Mouse (Mus musculus) kidney, embryonic 16.5 days (tissue): ENCODE measurements around the gene Mlip. TPM values are rescaled to one million over a fixed set of nuclear protein-coding genes. Genes with fewer than 3 reads are reported as not detected.
"Not testable (repeated sequence)": the region's sequence is repeated elsewhere in the genome, so short reads cannot be mapped to it uniquely, and the experiment has no call there.

Source experiments
- ATAC-seq: fragments of 200-750 bp; cut with Nextera tagmentation; 2 replicates; pipeline ENCODE4 v1.8.0; 2017; ENCODE audit warnings: moderate TSS enrichment; ENCODE audit not compliant: low FRiP score, low TSS enrichment
- H3K27ac ChIP-seq: fragments of 300-500 bp; sonication (generic); 2 replicates; pipeline ENCODE4 v1.5.1; 2014; ENCODE audit warnings: low read length
- H3K27me3 ChIP-seq: fragments of 300-500 bp; sonication (generic); 2 replicates; pipeline ENCODE4 v1.6.1; 2014; ENCODE audit warnings: low read length, control low read depth, mixed read lengths; ENCODE audit not compliant: insufficient read depth
- H3K36me3 ChIP-seq: fragments of 300-500 bp; sonication (generic); 2 replicates; pipeline ENCODE4 v1.6.1; 2014; ENCODE audit warnings: low read length, control low read depth, mixed read lengths; ENCODE audit not compliant: insufficient read depth
- H3K4me1 ChIP-seq: fragments of 300-500 bp; sonication (generic); 2 replicates; pipeline ENCODE4 v1.6.1; 2014; ENCODE audit warnings: low read length, control low read depth, mixed read lengths; ENCODE audit not compliant: insufficient read depth
- H3K4me2 ChIP-seq: fragments of 300-500 bp; sonication (generic); replicated peaks from 2 replicates; pipeline ENCODE4 v1.6.1; 2014; ENCODE audit warnings: low read depth, low read length
- H3K4me3 ChIP-seq: fragments of 300-500 bp; sonication (generic); 2 replicates; pipeline ENCODE4 v1.5.1; 2014; ENCODE audit warnings: mild to moderate bottlenecking, low read length
- H3K9ac ChIP-seq: fragments of 300-500 bp; sonication (generic); replicated peaks from 2 replicates; pipeline ENCODE4 v1.6.1; 2014; ENCODE audit warnings: low read length
- H3K9me3 ChIP-seq: fragments of 300-500 bp; sonication (generic); 2 replicates; pipeline ENCODE4 v1.6.1; 2016; ENCODE audit warnings: low read length, control low read depth
- WGBS: fragments of 180-500 bp; shearing (Covaris S2); extraction: QIAGEN DNeasy Blood & Tissue Kit; methylation state at CpG from one replicate; pipeline ENCODE4 v1.1.7; 2014; 5-methylcytosine and 5-hydroxymethylcytosine counted together
- polyA plus RNA-seq: library from polyadenylated mRNA; unstranded; fragments of >200 nt; fragmentation: Nextera tagmentation; extraction: Ambion mirVana; gene quantifications from 2 replicates; pipeline ENCODE4 v1.2.1, GENCODE M21; 2015

The Mlip gene
- polyA plus RNA-seq, 1 experiment from 2014 or later, result 0.41 TPM

DNA sequence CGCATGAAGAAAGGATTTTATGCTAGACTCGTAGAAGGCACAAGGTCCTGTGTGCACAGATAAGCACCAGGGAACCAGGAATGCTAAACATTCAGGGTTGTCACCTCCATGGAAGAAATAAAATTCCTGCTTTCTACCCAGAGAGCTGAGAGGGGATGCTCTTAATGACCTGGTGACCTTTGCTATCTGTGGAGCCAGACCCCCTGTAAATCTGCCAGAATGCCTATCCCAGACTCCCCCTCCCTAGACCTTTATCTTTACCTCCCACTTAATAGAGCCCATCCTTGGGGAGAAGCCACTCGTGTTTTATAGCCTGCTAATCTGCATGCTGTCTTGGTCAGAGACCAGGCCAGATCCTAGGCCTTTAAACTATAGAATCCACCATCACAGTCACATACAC is 29.7 kb upstream of the Mlip start:
- Histone ChIP-seq H3K36me3 (no peaks in the 10 kb centered on the region), H3K9me3 (no peaks in the 10 kb centered on the region), H3K27ac (no peak overlapping the region), H3K9ac (no peak overlapping the region), H3K27me3 (no peaks in the 10 kb centered on the region), H3K4me1 (peaks cover 6% of the 10 kb centered on the region; the same call in 1 of the 2 replicates), H3K4me3 (no peak overlapping the region), H3K4me2 (no peak overlapping the region)
- peak; percentile 10; the same call in 1 of the 2 replicates for ATAC-seq
- WGBS, result 38% methylated on average over 3 of the region's 3 CpGs

DNA sequence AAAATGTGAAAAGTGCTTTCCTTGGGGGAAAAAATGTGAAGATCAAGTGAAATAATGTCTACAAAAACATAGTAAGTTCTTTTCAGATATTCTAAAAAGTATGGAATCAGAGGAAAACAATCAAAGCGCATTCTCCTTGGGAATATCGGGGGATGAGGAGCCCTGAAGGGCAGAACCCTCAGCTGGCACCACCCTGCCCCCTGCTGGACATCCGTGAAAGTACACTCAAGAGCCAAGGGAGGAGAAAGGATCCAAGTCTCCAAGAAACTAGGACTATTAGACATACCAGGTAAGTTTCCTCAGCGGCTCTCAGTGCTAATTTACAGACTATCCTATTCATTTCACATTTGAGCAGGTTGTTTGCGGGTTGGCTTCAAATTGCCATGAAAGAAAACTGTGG is 28.8 kb upstream of the Mlip start:
- 10% methylated on average over 5 of the region's 5 CpGs for WGBS
- no peak for ATAC-seq
- H3K27me3 ChIP-seq, result no peaks in the 10 kb centered on the region

DNA sequence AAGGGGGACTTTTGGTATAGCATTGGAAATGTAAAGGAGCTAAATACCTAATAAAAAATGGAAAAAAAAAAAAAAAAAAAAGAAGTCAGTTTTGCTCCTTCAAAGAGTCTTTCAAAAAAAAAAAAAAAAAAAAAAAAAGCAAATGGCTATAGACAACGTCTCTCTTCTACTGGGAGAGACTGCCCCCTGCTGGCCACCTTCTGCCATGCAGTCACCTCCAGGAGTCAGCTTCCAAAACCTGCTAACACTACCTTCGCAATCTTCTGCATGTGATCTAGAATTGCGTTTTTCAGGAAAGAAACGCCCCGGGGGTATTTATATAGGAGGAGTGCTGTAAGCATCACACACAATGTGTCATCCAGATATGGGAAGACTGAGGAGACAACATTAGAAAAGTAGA is 26.9 kb upstream of the Mlip start:
- no peak overlapping the region for H3K4me2 ChIP-seq
- H3K4me1 ChIP-seq, result peaks cover 6% of the 10 kb centered on the region; the same call in 1 of the 2 replicates
- H3K27me3 ChIP-seq, result no peaks in the 10 kb centered on the region
- no peak overlapping the region for H3K4me3 ChIP-seq
- H3K9me3 ChIP-seq, result no peaks in the 10 kb centered on the region
- no peaks in the 10 kb centered on the region for H3K36me3 ChIP-seq
- H3K9ac ChIP-seq, result no peak overlapping the region
- 57% methylated on average over 5 of the region's 5 CpGs for WGBS
- ATAC-seq, result no peak
- H3K27ac ChIP-seq, result no peak overlapping the region

More for the DNA sequence above, 28.8 kb upstream of the Mlip start:
- no peaks in the 10 kb centered on the region for H3K9me3 ChIP-seq
- H3K4me3 ChIP-seq, result no peak overlapping the region
- no peak overlapping the region for H3K4me2 ChIP-seq
- no peaks in the 10 kb centered on the region for H3K36me3 ChIP-seq
- H3K9ac ChIP-seq, result no peak overlapping the region
- H3K4me1 ChIP-seq, result peaks cover 6% of the 10 kb centered on the region; the same call in 1 of the 2 replicates
- no peak overlapping the region for H3K27ac ChIP-seq

DNA sequence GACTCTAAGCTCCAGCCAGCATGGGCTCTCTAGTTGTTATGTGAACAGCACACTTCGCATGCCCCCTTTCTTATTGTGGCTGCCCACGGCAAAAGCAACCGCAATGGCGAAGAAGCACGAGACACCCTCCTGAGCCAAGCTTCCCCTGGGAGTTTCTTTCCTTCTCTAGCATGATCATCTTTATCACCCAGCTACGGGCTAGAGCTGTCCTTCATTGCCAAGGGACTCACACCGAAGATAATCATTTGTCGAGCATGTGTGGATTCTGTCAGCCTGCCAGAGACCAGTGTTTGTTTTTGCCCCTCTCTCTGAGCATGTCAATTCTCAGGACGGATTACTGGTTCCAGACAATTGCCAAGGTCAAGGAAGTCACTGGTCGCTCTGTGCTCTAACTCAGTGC is 24.9 kb upstream of the Mlip start:
- Histone ChIP-seq H3K27me3 (no peaks in the 10 kb centered on the region), H3K27ac (no peak overlapping the region), H3K9me3 (no peaks in the 10 kb centered on the region), H3K36me3 (no peaks in the 10 kb centered on the region), H3K9ac (no peak overlapping the region), H3K4me2 (no peak overlapping the region), H3K4me1 (peaks cover 3% of the 10 kb centered on the region; the same call in 1 of the 2 replicates), H3K4me3 (no peak overlapping the region)
- ATAC-seq, result no peak
- 53% methylated on average over 10 of the region's 10 CpGs for WGBS

DNA sequence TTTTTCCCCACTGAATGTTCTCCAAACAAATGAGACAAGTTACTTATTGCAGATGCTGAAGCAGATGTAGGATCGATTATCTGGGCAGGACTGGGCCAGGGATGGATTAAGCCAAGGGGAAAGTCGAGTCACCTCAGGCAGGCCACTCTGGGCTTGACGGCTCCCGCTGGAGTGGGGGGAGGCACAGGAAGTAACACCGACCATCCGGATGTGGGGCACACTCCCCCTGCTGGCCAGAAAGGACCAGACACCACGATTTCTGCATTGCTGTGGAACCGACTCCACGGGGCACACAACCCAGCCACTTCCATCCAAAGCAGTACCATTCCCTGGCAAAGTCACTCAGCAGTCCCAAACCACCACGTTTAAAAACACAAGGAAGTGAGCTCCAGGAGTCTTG is 24.3 kb upstream of the Mlip start:
- Histone ChIP-seq H3K4me3 (no peak overlapping the region), H3K4me2 (no peak overlapping the region), H3K36me3 (no peaks in the 10 kb centered on the region), H3K4me1 (no peaks in the 10 kb centered on the region), H3K9ac (no peak overlapping the region), H3K27ac (no peak overlapping the region), H3K27me3 (no peaks in the 10 kb centered on the region), H3K9me3 (no peaks in the 10 kb centered on the region)
- no peak for ATAC-seq
- WGBS, result 70% methylated on average over 10 of the region's 10 CpGs

DNA sequence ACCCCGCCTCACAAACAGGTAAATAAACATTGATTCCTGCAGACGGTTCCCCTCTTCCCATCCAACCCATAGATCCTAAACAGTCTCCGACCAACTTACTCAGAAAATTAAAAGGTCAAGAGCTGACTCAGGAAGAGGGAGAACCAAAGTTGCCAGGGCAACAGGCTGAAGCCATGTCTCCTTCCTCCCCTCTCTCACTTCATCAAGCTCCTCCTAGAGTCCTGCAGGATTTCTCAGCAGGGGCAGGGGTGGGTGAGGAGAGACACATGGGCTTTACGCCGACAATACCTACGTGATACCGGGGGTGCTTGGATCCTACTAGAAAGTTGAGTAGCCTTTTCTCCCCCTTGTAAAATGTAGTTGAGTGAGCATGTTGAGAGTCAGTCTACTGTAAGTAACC is 23.8 kb upstream of the Mlip start:
- ATAC-seq, result no peak
- Histone ChIP-seq H3K36me3 (no peaks in the 10 kb centered on the region), H3K4me2 (no peak overlapping the region), H3K4me1 (no peaks in the 10 kb centered on the region), H3K9me3 (no peaks in the 10 kb centered on the region), H3K4me3 (no peak overlapping the region), H3K27me3 (no peaks in the 10 kb centered on the region), H3K9ac (no peak overlapping the region), H3K27ac (no peak overlapping the region)
- 85% methylated on average over 7 of the region's 7 CpGs for WGBS

DNA sequence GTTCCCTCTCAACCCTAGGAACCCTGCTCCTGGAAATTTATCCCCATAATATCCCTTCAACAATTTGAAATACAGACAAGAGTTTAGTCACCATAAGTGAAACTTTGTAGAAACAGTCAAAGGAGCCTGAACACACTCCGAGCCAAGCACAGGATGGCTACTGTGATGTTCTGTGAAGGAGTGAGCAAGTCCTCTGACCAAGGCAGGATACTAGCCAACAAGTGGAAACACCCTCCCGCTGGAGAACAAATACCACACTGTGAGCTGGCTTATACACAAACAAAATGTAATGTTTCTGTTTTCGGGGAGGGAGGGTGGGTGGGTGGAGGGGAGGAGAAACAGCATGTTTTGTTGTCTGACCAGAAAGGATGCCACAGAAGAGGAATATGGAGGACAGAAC is 17.9 kb upstream of the Mlip start:
- H3K4me3 ChIP-seq, result no peak overlapping the region
- no peaks in the 10 kb centered on the region for H3K9me3 ChIP-seq
- WGBS, result 75% methylated on average over 3 of the region's 3 CpGs
- no peak overlapping the region for H3K9ac ChIP-seq
- H3K4me2 ChIP-seq, result no peak overlapping the region
- ATAC-seq, result no peak
- H3K27ac ChIP-seq, result no peak overlapping the region
- no peaks in the 10 kb centered on the region for H3K4me1 ChIP-seq
- H3K36me3 ChIP-seq, result no peaks in the 10 kb centered on the region
- no peaks in the 10 kb centered on the region for H3K27me3 ChIP-seq

DNA sequence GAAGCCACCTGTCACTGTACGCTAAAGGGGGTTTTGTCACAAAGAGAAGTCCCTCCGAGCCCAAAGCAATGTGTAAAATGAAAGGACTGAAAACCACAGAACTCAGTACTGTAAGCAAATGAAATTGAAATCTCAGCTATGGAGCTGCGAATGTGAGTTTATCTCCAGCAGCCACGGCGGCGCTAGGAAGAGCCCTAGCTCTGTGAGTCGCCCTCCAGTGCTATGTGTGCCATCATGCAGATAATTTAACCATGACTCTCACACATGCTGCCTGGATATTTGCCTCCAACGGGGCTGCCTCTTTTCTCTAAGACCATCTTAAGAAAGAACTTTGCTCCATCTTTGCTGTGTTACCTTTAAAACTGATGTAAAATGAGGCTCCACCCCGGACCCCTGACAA is 16.5 kb upstream of the Mlip start:
- H3K27ac ChIP-seq, result no peak overlapping the region
- H3K27me3 ChIP-seq, result no peaks in the 10 kb centered on the region
- H3K4me1 ChIP-seq, result no peaks in the 10 kb centered on the region
- H3K4me2 ChIP-seq, result no peak overlapping the region
- WGBS, result 78% methylated on average over 9 of the region's 9 CpGs
- H3K36me3 ChIP-seq, result no peaks in the 10 kb centered on the region
- ATAC-seq, result no peak
- no peak overlapping the region for H3K4me3 ChIP-seq
- H3K9ac ChIP-seq, result no peak overlapping the region
- no peaks in the 10 kb centered on the region for H3K9me3 ChIP-seq

DNA sequence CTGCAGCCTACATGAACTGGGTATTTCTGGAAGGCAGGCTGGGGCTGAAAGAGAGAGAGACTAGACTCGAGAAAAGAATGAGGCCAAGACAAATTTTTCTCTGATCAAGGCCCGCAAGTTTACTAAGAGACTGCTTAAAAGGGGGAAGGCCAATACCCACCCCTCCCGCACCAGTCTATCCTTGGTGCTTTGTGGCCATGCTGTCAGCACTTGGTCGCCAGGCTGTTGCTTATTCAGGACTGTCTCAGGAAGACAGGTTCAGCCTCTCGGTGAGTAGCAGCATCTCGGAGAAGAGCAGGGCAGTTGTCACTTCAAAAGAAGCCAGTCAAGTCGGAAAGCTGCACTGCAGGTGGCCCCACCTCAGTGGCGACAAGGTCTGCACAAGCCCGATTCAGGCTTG is 11.9 kb upstream of the Mlip start:
- not testable (repeated sequence) for H3K4me1 ChIP-seq, ATAC-seq, H3K27ac ChIP-seq, H3K27me3 ChIP-seq, H3K4me3 ChIP-seq, H3K9ac ChIP-seq, H3K4me2 ChIP-seq, H3K36me3 ChIP-seq, H3K9me3 ChIP-seq
- 80% methylated on average over 9 of the region's 9 CpGs for WGBS

DNA sequence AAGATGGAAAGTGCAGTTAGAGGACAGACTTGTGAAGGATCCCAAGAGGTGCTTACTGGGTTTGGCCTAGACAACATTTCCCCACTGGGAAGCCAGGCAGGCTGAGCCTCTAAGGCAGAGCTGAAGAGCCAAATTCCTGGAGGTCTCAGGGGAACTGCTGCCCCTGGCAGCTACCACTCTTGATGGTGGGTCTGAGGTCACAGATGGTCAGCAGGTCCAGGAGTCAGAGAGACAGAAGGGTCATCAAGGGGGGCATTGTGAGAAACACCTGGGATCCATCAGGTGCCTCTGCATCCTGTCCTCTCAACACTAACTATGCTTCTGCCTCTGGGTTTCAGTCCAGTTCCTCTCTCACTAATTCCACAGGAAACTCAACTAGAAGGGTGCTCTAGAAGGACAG is 10.1 kb upstream of the Mlip start:
- no peaks in the 10 kb centered on the region for H3K9me3 ChIP-seq
- no peak overlapping the region for H3K9ac ChIP-seq
- H3K27me3 ChIP-seq, result no peaks in the 10 kb centered on the region
- H3K4me1 ChIP-seq, result no peaks in the 10 kb centered on the region
- H3K27ac ChIP-seq, result no peak overlapping the region
- no peak overlapping the region for H3K4me2 ChIP-seq
- H3K36me3 ChIP-seq, result no peaks in the 10 kb centered on the region
- no peak overlapping the region for H3K4me3 ChIP-seq
- ATAC-seq, result no peak

DNA sequence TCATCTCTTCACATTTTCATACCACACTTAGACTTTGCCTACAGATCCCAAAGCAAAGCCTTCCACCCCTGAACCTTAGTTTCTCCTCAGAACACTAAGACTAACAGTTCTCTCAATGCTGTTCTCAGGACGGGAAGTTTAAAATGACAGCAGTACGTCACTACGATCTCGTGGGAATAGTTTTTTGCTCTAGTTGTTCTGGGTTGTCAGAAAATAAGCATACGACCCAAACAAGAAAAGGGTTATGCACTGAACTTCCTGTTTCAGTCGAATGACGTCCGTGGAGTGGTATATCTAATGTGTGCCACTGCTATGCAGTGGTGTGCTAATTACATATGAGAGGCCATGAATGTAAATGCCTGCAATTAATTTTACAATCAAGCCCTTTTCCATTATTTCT is 7.9 kb upstream of the Mlip start:
- Histone ChIP-seq H3K4me1 (no peaks in the 10 kb centered on the region), H3K27ac (no peak overlapping the region), H3K4me2 (no peak overlapping the region), H3K36me3 (no peaks in the 10 kb centered on the region), H3K27me3 (no peaks in the 10 kb centered on the region), H3K4me3 (no peak overlapping the region), H3K9me3 (no peaks in the 10 kb centered on the region), H3K9ac (no peak overlapping the region)
- 73% methylated on average over 8 of the region's 8 CpGs for WGBS
- no peak for ATAC-seq
